Mouse (Mus musculus) hindbrain, postnatal 0 days (tissue): ENCODE data around the gene Npc2. TPM values are rescaled to one million over a fixed set of nuclear protein-coding genes. Genes with fewer than 3 reads are reported as not detected.

Source experiments
- ATAC-seq: fragments of 200-750 bp; cut with Nextera tagmentation; 2 replicates; pipeline ENCODE4 v1.8.0; 2017; ENCODE audit warnings: mild to moderate bottlenecking, moderate TSS enrichment, moderate library complexity
- DNase-seq: peaks from one replicate; pipeline ENCODE4 v3.0.0-alpha.2; 2015; ENCODE audit warnings: low spot score
- H3K27ac ChIP-seq: fragments of 300-500 bp; sonication (generic); 2 replicates; pipeline ENCODE4 v1.5.1; 2014; ENCODE audit warnings: mild to moderate bottlenecking
- H3K27me3 ChIP-seq: fragments of 300-500 bp; sonication (generic); 2 replicates; pipeline ENCODE4 v1.6.1; 2014; ENCODE audit warnings: low read length, mixed read lengths; ENCODE audit not compliant: insufficient read depth
- H3K36me3 ChIP-seq: fragments of 300-500 bp; sonication (generic); 2 replicates; pipeline ENCODE4 v1.6.1; 2014; ENCODE audit warnings: low read length, mixed read lengths; ENCODE audit not compliant: insufficient read depth
- H3K4me1 ChIP-seq: fragments of 300-500 bp; sonication (generic); 2 replicates; pipeline ENCODE4 v1.6.1; 2014; ENCODE audit warnings: antibody characterized with exemption, low read length, mixed read lengths; ENCODE audit not compliant: insufficient read depth
- H3K4me2 ChIP-seq: fragments of 300-500 bp; sonication (generic); 2 replicates; pipeline ENCODE4 v1.6.1; 2014; ENCODE audit warnings: low read depth, mild to moderate bottlenecking, low read length, moderate library complexity, mixed read lengths
- H3K4me3 ChIP-seq: fragments of 300-500 bp; sonication (generic); 2 replicates; pipeline ENCODE4 v1.5.1; 2014; ENCODE audit warnings: low read length
- H3K9ac ChIP-seq: fragments of 300-500 bp; sonication (generic); replicated peaks from 2 replicates; pipeline ENCODE4 v1.6.1; 2014; ENCODE audit warnings: mild to moderate bottlenecking, low read length, moderate library complexity, mixed read lengths
- H3K9me3 ChIP-seq: fragments of 300-500 bp; sonication (generic); 2 replicates; pipeline ENCODE4 v1.6.1; 2016; ENCODE audit warnings: low read length, mixed read lengths
- CTCF ChIP-seq: IDR thresholded peaks from 2 replicates; pipeline ENCODE4 v1.5.1; 2016; ENCODE audit warnings: antibody characterized with exemption, control low read depth, low read depth
- whole genome bisulfite sequencing: fragments of 180-500 bp; shearing (Covaris S2); extraction: QIAGEN DNeasy Blood & Tissue Kit; methylation state at CpG from one replicate; pipeline ENCODE4 v1.1.7; 2014; 5-methylcytosine and 5-hydroxymethylcytosine counted together
- polyA plus RNA-seq: library from polyadenylated mRNA; unstranded; fragments of >200 nt; fragmentation: Nextera tagmentation; extraction: Ambion mirVana; gene quantifications from 2 replicates; pipeline ENCODE4 v1.2.1, GENCODE M21; 2015
- total RNA-seq: library from RNA; depleted of rRNA; stranded (reverse); fragments of >200 nt; gene quantifications from 2 replicates; pipeline ENCODE4 v1.2.3, GENCODE M21; 2014

Npc2 gene
- total and polyA plus RNA-seq, 2 experiments from 2014 or later = 39.5 to 55.4 TPM

GRCm38 (mm10) chr12:84802625-84803024, 29.7 kb upstream of the Npc2 start:
- Histone ChIP-seq H3K4me2 (no peak overlapping the region), H3K27me3 (no peaks in the 10 kb centered on the region), H3K36me3 (no peaks in the 10 kb centered on the region), H3K9ac (no peak overlapping the region), H3K9me3 (no peaks in the 10 kb centered on the region), H3K4me1 (no peaks in the 10 kb centered on the region), H3K27ac (no peak overlapping the region), H3K4me3 (no peak overlapping the region)
- WGBS = 81% methylated on average over 3 of the region's 3 CpGs
- ATAC-seq (no peak), DNase-seq (no peak)
- no peak for TF ChIP-seq CTCF

- H3K27me3 ChIP-seq = no peaks in the 10 kb centered on the region
- TF ChIP-seq CTCF = no peak
- H3K36me3 ChIP-seq = no peaks in the 10 kb centered on the region
- DNase-seq = no peak
- no peak overlapping the region for H3K9ac ChIP-seq
- no peak overlapping the region for H3K4me3 ChIP-seq
- no peaks in the 10 kb centered on the region for H3K4me1 ChIP-seq
- no peak overlapping the region for H3K27ac ChIP-seq
- no peaks in the 10 kb centered on the region for H3K9me3 ChIP-seq
- no peak overlapping the region for H3K4me2 ChIP-seq
- WGBS = 77% methylated on average over 13 of the region's 13 CpGs
- no peak for ATAC-seq
These were observed 28.7 kb upstream of the Npc2 start for GRCm38 (mm10) chr12:84801532-84802110.

GRCm38 (mm10) chr12:84800419-84800818, 27.5 kb upstream of the Npc2 start:
- no peak for DNase-seq
- 53% methylated on average over 4 of the region's 4 CpGs for WGBS
- no peak for ATAC-seq
- Histone ChIP-seq H3K27ac (no peak overlapping the region), H3K9ac (no peak overlapping the region), H3K4me3 (no peak overlapping the region), H3K36me3 (no peaks in the 10 kb centered on the region), H3K4me2 (no peak overlapping the region), H3K27me3 (no peaks in the 10 kb centered on the region), H3K4me1 (no peaks in the 10 kb centered on the region), H3K9me3 (no peaks in the 10 kb centered on the region)
- no peak for TF ChIP-seq CTCF

GRCm38 (mm10) chr12:84799086-84799485, 26.1 kb upstream of the Npc2 start:
- Histone ChIP-seq H3K27ac (no peak overlapping the region), H3K36me3 (no peaks in the 10 kb centered on the region), H3K9me3 (no peaks in the 10 kb centered on the region), H3K27me3 (no peaks in the 10 kb centered on the region), H3K4me1 (no peaks in the 10 kb centered on the region), H3K4me2 (no peak overlapping the region), H3K9ac (no peak overlapping the region), H3K4me3 (no peak overlapping the region)
- 93% methylated on average over 13 of the region's 13 CpGs for WGBS
- DNase-seq (no peak), ATAC-seq (no peak)
- TF ChIP-seq CTCF = no peak

GRCm38 (mm10) chr12:84794647-84795046, 21.7 kb upstream of the Npc2 start:
- no peak for ATAC-seq
- TF ChIP-seq CTCF = no peak
- Histone ChIP-seq H3K27ac (no peak overlapping the region), H3K4me1 (no peaks in the 10 kb centered on the region), H3K4me2 (no peak overlapping the region), H3K9ac (no peak overlapping the region), H3K27me3 (no peaks in the 10 kb centered on the region), H3K4me3 (no peak overlapping the region), H3K9me3 (no peaks in the 10 kb centered on the region), H3K36me3 (no peaks in the 10 kb centered on the region)
- DNase-seq = no peak
- 88% methylated on average over 8 of the region's 8 CpGs for WGBS

- H3K9me3 ChIP-seq = no peaks in the 10 kb centered on the region
- TF ChIP-seq CTCF = no peak
- no peak overlapping the region for H3K4me2 ChIP-seq
- H3K4me3 ChIP-seq = no peak overlapping the region
- no peak overlapping the region for H3K9ac ChIP-seq
- no peaks in the 10 kb centered on the region for H3K4me1 ChIP-seq
- 81% methylated on average over 4 of the region's 4 CpGs for WGBS
- no peak overlapping the region for H3K27ac ChIP-seq
- no peaks in the 10 kb centered on the region for H3K27me3 ChIP-seq
- DNase-seq (no peak), ATAC-seq (no peak)
- H3K36me3 ChIP-seq = no peaks in the 10 kb centered on the region
These were observed 19.7 kb upstream of the Npc2 start for GRCm38 (mm10) chr12:84792629-84793028.

GRCm38 (mm10) chr12:84790853-84791252, 17.9 kb upstream of the Npc2 start:
- DNase-seq = no peak
- ATAC-seq = no peak
- H3K9me3 ChIP-seq = no peaks in the 10 kb centered on the region
- no peaks in the 10 kb centered on the region for H3K36me3 ChIP-seq
- H3K4me2 ChIP-seq = no peak overlapping the region
- H3K4me3 ChIP-seq = no peak overlapping the region
- TF ChIP-seq CTCF = no peak
- H3K9ac ChIP-seq = no peak overlapping the region
- H3K27ac ChIP-seq = no peak overlapping the region
- no peaks in the 10 kb centered on the region for H3K4me1 ChIP-seq
- 67% methylated on average over 10 of the region's 10 CpGs for WGBS
- H3K27me3 ChIP-seq = no peaks in the 10 kb centered on the region
